Mouse (Mus musculus) kidney, adult 2 months (tissue): Measurements from ENCODE around the gene Cbx8.

Source experiments
- CTCF ChIP-seq: fragments of 200-500 bp; conservative IDR thresholded peaks from 2 replicates; pipeline ENCODE4 v1.5.1; 2011; ENCODE audit warnings: low read depth, mild to moderate bottlenecking, control low read depth, low read length, moderate library complexity, mixed read lengths; ENCODE audit not compliant: insufficient read depth, insufficient read length
- POLR2A ChIP-seq: fragments of 200-500 bp; IDR thresholded peaks from one replicate; pipeline ENCODE4 v1.6.1; 2011; ENCODE audit warnings: low read depth, low read length, control low read depth

- TF ChIP-seq CTCF: no peak
- no peak for TF ChIP-seq POLR2A
These were observed 26.1 kb upstream of the Cbx8 start for GRCm38 (mm10) chr11:119066841-119067240.
